Mouse (Mus musculus): ENCODE data around the gene Car5a. TPM values are rescaled to one million over a fixed set of nuclear protein-coding genes. Genes with fewer than 3 reads are reported as not detected.
A peak's percentile ranks its signal among the peaks of the same experiment; 100 is the strongest.

Car5a gene
- total RNA-seq, 2 experiments from 2014 or later = not detected

DNA sequence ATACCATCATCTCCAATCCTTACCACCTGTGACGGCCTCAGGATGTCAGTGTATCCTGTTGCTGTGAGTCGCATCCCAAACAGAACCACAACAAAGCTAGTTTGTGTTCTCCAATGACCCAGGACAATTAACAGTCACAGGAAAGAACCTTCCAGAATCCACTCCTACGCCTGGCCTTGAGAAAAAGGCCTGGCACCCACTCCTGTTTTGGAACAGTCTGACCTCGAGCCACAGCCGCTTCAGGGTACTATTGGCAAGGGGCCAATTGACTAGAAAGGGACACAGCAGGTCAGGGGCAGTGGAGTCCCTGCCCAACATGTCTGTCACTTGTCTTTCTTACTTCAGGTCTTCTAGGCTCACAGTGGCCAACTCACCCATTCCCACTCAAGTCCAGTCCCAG is 51.8 kb downstream of the Car5a start:
- no peak for DNase-seq
- intact Hi-C loops (cut with DNase I; ENCODE audit: low total_unique reads) = no loop called here

DNA sequence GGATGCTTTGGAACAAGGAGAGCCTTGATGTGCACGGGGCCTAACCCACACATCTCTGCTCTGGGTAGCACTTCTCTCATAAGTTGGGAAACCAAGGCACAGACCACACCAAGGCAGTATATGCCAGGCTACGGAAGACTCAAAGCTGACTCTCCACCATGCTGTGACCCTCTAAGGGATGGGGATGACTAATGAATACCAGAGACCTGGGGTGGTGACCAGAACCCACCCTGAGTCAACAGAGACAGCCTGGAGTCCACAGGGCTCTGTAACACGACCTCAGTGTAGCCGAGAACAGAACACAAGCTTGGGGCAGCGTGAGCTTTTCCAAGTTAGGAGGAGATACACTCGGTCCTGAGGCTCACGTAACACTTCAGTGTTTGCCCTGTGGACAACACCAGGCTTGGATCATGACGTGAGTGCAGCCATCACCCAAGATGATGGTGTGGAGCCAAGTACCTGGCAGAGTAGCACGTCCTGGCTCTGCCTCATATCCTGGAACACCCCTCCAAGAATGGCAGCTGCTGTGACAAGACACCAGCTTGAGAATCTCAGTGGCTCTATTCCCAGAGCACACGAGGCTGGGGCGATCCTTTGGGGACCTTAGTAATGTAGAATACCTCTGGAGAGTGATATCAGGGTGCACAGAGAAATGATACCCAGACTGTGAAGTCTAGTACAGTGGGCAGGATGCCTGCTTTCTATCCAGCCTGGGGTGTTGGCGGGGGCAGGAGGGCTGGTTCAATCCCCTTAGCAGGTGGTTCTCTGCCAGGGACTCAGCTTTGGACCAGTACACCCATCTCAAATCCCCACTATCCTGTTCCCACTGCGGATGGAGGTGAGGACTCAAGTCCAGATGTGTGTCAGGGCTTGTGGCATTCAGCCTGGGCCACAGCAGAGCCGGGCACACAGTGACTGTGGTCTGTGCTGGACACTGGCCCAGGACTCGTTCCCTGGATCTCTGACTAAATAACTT is 54.6 kb downstream of the Car5a start:
- DNase-seq = peak; percentile 53
- intact Hi-C loops (cut with DNase I; ENCODE audit: low total_unique reads) = no loop called here

DNA sequence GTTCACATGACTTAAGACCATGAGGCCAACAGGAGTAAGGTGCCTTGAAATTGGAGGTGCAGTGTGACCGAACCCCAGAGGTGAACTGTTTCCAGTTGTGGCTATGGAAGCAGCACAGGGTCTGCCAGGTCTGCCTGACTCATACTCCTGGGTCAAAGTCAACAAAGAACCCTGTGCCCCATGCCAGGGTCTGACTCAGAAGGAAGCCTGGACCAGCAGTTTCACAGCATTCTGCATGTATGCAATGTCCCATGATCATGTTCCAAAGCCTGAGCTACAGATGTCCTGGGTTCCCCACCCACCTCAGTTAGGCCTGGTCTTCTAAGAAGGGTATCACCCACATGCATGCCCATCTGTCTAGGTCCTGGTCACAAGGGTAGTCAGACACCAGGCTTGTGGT is 55.4 kb downstream of the Car5a start:
- no peak for DNase-seq

DNA sequence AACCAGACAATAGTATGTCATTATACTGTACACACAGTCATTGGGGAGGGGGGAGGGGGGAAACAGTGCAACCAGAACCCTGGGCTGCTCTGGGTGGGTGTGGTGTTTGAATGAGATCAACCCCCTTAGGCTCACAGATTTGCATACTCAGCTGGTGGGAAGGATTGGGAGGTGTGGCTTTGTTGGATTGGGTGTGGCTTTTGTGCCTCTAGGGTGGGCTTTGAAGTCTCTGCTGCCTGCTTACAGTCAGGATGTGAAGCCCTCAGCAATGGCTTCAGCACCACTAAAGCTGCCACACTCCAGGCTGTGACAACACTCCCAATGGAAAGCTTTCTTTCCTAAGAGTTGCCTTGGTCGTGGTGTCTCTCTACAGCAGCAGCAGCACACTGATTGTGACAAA is 57.2 kb downstream of the Car5a start:
- intact Hi-C loops (cut with DNase I; ENCODE audit: low total_unique reads) = no loop called here
- no peak for DNase-seq

More for the DNA sequence above, 55.4 kb downstream of the Car5a start:
- intact Hi-C loops (cut with DNase I; ENCODE audit: low total_unique reads) = no loop called here

DNA sequence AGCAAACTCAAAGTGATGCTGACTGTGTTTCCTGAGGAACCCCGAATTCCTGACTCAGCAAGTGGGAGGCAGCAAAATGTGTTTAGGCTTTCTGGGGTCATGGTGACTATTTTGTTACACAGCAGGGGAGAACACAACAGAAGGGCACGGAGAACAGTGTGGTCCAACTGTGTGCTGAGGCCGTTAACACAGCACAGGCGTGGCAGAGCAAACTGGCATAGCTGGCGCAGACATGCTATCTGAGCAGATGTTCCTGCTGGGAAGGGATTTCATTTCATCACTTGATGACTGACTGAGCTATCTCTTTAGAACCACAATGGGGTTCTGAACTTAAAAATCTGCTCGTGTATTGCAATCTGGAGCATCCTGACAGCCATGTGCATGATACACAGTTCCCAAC is 59.3 kb downstream of the Car5a start:
- no peak for DNase-seq
- intact Hi-C loops (cut with DNase I; ENCODE audit: low total_unique reads) = no loop called here

DNA sequence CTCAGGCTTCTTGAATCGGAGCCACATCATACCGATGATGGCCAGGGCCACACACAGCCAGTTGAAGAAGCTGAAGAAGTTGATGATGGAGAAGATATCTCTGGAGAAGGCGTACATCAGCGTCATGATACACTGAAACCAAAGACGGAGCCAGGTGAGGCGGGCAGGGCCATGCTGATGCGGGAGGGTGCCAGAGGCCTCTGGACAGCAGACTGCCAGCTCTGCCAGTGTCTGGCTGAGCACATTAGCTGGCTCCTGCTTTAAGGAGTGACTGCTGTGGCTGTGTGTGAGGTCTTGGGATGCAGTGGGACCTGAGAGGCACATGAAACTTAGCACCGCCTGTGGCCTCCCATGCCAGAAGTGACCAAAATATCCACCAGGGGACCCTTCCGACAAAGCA is 59.7 kb downstream of the Car5a start:
- no peak for DNase-seq
- intact Hi-C loops (cut with DNase I; ENCODE audit: low total_unique reads) = no loop called here

DNA sequence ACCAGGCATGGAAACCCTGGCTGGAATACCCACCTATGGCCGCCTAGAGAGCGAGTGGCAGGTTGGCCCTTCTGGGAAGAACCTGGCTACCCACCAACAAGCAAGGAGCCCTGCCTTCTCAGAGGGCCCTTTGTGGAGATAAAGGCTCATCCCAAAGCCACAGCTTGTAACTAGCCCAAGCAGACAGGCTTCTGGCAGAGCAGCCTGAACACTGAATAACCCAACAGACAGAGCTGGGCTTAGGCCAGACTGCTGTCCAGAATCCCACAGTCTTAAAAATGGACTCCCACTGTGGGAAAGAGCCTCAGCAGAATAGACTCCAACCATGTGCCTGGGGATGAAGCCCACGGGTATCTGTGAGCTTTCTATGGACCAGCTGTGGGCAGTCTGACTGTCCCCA is 60.5 kb downstream of the Car5a start:
- intact Hi-C loops (cut with DNase I; ENCODE audit: low total_unique reads) = no loop called here
- no peak for DNase-seq

DNA sequence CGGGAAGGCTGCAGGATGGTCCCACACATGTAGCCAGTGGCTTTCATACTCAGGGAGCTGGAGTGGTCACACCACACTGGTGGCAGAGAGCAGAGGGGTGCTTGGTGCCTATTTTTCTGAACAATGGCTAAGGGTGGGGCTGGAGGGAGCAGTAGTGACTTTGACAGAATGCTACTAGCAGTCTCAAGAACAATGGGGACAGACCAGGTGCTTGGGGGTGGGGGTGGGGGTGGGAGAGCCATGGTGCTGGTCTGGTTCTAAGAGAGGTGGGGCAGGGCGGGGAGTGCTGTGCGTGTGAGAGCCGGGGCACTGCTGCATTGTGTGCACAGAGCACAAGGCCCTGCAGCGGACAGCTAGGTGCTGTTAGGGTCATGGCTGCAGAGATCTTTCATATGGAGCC is 62.8 kb downstream of the Car5a start:
- DNase-seq = no peak
- intact Hi-C loops (cut with DNase I; ENCODE audit: low total_unique reads) = no loop called here

DNA sequence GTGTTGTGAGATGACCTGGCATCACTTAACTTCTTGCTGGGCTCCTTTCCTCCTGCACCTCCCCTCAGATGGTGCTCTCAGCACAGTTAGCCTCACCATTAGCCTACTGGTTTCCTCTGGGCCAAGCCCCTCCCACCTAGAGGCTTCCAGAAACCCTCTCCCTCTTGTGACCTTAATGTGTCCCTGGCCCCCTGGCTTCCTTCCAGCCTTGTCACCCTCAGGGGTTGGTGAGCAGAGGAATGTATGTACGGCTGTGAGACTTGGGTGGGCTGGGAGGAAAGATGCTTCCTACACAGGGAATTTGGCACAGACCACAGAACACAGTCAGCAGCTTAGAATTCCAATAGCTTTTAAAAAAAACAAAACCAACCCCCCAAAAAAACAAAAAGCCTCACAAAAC is 63.9 kb downstream of the Car5a start:
- no peak for DNase-seq
- intact Hi-C loops (cut with DNase I; ENCODE audit: low total_unique reads) = no loop called here

DNA sequence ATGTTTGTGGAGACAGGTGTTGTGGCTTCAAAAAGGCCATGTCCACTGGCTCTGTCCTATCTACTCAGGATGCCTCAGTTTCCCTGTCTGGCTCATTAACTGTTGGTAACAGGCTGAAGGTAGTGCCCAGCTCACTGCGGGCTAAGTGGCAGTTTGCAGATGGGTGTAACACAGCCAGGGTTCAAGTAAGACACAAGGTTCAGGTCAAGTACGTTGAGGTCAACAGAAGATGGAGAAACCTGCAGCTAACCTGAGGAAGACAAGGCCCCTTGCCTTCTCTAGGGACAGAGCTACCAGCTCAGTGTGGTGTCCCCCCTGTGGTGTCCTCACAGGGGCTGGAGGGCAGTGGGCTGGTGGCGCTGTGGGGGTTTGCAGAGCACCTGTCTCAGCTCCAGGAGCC is 65.0 kb downstream of the Car5a start:
- intact Hi-C loops (cut with DNase I; ENCODE audit: low total_unique reads) = no loop called here

DNA sequence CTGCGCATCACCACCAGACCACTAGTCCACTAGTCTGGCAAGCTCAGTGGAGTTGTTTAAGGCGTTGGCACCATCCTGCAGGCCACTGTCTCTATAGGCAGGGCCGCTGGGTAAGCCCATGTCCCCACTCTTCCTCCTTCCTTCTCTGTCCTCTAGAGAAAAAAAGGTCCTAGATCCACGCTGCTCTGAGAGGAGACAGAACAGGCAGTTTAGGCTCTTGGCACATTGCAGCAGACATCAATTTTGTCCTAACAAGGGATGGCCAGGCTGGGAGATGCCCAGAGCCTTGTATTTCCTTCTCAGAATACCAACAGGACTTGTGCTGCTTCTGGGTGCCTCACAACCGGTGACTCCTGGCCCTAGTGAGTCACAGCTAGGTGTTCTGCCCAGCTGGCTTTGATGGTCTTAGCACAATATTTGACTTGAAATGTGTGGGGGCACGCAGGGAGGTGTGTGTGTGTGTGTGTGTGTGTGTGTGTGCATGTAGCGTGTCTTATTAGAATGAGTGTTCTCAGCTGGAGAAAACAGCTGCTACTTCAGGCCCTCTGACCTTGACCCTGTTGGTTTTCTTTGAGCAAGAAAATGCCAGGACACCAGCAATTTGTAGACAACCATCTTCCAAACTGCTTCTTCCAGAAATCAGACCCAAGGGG is 66.8 kb downstream of the Car5a start:
- no peak for DNase-seq
- intact Hi-C loops (cut with DNase I; ENCODE audit: low total_unique reads) = no loop called here

More for the DNA sequence above, 65.0 kb downstream of the Car5a start:
- DNase-seq = no peak

DNA sequence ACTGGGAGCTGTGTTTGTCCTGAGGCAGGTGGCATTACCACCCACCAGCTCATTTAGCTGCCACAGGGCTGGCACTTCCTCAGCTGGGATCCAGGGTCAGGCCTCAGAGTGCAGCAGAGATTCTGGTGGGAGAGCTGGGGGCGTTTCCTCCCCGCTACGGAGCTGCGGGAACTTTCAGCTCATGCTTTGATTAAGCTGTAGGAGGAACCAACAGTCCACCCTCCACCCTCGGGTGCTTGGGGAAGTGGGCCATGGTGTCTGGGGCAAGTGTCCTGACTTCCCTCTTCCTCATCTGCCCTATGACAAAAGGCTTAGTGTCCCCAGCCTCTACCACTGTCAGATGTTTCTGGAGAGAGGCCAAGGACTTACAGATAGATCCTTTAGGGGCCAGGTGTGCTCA is 67.5 kb downstream of the Car5a start:
- intact Hi-C loops (cut with DNase I; ENCODE audit: low total_unique reads) = no loop called here
- no peak for DNase-seq

DNA sequence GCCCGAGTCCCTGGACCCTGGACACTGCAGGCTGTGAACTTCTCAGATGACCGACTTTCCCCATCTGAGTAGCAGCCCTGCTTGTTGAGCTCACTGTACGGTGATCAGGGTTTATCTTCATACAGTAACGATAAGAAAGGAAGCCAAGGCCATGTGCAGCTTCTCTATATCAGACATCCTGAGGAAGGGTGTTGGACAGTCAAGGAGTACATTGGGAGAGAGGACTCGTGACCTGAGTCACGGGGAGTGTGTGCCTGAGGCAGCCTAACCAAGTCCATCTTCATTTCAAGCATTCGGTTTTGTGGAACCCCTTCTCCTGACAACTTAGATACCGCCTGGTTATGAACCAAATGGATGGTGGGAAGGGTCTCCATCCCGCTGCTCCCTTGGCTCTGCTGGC is 69.2 kb downstream of the Car5a start:
- DNase-seq = no peak
- intact Hi-C loops (cut with DNase I; ENCODE audit: low total_unique reads) = no loop called here

DNA sequence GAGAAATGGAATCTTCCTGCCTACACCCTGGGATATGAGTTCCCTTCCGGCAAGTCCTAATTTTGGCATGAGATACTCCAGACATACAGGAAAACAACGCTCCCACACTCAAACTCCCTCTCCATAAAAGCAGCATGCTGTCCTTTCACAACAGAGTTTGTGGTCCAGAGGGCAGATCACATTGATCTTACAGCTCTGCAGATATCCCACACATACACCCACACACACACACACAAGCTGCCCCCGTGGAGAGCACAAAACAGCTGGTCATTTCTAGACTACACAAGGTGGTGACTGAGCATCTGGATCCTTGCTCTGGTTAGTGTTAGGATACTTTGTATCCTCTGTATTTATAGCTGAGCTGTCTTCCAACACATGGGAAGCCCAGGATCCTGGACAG is 69.7 kb downstream of the Car5a start:
- no peak for DNase-seq
- intact Hi-C loops (cut with DNase I; ENCODE audit: low total_unique reads) = no loop called here

DNA sequence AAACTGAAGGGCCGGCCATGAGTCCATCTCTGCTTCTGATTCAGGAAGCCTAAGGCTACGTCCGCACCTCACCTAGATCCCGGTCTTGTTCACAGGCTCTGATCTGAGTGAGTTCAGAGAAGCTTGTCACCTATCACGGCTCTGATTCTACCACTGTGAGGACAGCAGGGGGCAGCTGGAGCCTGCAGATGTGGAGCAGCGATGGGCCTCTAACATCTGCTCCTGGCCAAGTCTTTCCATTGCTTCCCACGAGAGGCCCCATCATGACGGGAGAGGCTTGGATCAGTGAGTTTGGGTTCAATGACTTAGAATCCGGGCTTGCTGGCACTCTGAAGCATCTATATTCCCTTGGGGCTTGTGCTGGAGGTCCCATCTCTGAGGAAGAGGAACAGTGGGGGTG is 70.7 kb downstream of the Car5a start:
- intact Hi-C loops (cut with DNase I; ENCODE audit: low total_unique reads) = no loop called here
- peak; percentile 77 for DNase-seq

DNA sequence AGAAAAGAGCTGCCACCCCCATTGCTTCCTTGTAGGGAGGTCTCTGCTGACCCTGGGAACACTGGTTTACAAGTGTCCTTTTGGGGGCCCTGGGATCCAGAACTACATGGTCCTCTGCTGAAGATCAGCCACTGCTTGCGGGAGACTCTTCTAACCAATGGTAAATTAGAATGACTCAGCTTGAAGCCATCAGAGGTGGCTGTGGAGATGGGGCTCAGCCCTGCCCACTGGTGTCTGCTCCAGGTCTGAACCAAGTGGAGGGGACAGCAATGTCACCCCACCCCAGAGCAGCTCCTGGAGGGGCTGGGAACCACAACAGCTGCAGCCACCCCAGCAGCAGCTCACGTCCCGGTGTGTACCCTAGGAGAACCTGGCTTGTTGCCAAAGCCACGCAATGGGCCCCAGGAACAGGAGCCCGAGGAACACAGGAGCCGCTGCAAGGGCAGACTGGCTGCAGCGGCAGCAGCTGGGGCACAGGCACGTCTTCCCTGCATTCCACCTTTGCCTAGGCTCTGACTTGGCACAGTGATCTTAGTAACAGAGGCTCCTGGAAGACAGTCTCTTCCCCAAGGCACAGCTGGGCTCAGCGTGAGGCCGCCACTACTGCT is 72.8 kb downstream of the Car5a start:
- DNase-seq = no peak
- intact Hi-C loops (cut with DNase I; ENCODE audit: low total_unique reads) = loop anchor here (2.0 kb wide), 1 partner anchor 39 kb away; no protein-coding TSS in a partner anchor

DNA sequence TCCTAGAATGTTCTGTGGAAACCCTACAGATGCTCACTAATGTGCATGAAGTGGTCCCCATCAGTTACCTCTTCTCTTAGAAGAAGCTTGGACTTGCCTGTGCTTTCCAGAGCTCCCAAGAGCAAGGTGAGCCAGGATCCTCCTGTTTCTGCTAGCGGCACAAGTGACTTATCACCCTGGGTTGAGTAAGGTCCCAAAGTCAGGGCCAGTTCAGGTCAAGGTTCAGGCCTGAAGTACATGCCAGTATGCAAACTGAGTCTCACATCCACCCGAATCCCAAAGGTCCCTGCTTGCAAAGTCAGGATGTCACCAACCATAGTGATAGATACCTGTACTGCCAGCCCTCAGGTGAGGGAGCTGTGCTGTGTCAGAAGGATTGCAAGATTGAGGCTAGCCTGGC is 74.5 kb downstream of the Car5a start:
- intact Hi-C loops (cut with DNase I; ENCODE audit: low total_unique reads) = no loop called here
- DNase-seq = no peak

DNA sequence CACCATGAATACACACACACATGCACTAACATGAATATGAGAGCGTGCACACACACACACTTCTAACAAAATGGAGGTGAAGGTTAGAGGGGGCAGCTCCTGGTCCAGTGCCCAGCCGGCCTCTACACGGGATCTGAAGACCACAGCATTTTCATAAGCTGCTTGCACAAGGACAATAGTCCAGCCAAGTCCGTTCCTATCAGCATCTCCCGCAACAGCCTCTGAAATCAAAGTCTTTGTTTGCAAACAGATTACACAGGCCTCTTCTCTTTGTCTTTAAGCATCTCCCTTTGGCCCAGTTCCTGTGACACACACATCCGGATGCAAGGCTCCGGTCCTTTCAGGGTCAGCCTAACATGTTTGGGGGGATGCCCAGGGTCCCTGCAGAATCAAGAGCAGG is 75.8 kb downstream of the Car5a start:
- intact Hi-C loops (cut with DNase I; ENCODE audit: low total_unique reads) = no loop called here
- DNase-seq = no peak

DNA sequence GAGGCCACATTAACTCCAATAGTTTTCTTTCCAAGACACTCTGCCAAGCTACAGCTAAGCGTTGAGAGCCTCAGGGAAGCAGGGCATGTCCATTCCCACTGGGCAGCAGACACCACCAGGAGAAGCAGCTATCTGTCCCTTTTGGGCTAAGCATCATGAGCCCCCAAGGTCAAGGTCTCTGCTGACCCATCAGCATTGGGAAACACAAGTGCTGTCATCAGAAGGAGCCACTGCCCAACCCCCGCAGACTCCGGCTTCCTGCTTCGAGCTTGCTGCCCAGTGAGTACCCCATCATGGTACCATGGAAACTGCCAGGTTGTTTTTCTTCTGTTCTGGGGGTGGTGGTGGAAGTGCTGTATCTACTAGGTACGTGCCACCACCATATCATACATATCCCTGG is 76.5 kb downstream of the Car5a start:
- intact Hi-C loops (cut with DNase I; ENCODE audit: low total_unique reads) = no loop called here
- DNase-seq = no peak
